Mouse (Mus musculus): ENCODE measurements around the gene Syce1. TPM values are rescaled to one million over a fixed set of nuclear protein-coding genes. Genes with fewer than 3 reads are reported as not detected.

Syce1 gene
- polyA plus RNA-seq, 1 experiment from 2014 or later = 0.36 TPM

DNA sequence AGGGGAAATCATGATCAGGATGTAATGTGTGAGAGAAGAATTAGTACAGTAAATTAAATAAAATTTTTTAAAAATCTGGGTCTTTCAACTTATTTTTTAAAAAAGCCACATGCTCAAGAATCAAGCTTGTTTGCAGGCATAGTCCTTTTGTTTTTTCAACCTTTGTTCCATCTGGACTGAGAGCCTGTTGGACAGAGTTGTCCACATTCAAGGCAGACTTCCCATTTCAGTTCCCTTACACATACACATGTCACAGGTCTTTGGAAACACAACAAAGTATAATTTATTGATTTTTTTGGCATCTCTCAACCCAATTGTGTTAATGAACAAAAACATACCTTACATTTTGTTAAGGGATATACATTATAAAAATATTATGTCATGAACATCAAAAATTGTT is 33.1 kb downstream of the Syce1 start:
- Histone ChIP-seq H3K4me3 (ENCODE audit: low read depth, low read length) (no peak overlapping the region), H3K27ac (ENCODE audit: low read length) (no peak overlapping the region), H3K27me3 (ENCODE audit: control insufficient read depth, insufficient read depth, low read depth, low read length) (no peaks in the 10 kb centered on the region), H3K4me1 (ENCODE audit: control insufficient read depth, insufficient read depth, low read length) (no peaks in the 10 kb centered on the region), H3K36me3 (ENCODE audit: control insufficient read depth, insufficient read depth, low read length) (no peaks in the 10 kb centered on the region), H3K4me2 (ENCODE audit: low read length) (no peak overlapping the region), H3K9me3 (replicated peaks; ENCODE audit: control insufficient read depth, low read length, poor library complexity, severe bottlenecking) (no peaks in the 10 kb centered on the region), H3K9ac (ENCODE audit: low read depth, low read length) (no peak overlapping the region)
- no peak for ATAC-seq

DNA sequence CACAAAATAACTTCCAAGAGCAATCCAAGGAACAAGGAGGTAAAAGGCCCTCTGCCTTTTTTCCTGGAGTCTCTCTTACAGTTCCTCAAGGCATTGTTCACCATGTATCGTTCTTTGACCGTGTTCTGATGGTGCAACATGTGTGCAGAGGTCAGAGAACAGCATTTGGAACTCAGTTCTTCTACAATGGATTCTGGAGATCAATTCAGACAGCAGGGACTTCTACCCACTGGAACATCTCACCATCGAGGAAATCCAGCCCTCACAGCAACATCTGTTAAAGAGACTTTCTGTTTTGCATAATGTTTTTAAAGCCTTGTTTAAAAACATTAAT is 38.9 kb downstream of the Syce1 start:
- H3K27ac ChIP-seq (ENCODE audit: low read length) = no peak overlapping the region
- H3K4me2 ChIP-seq (ENCODE audit: low read length) = no peak overlapping the region
- 87% methylated on average over 3 of the region's 3 CpGs for whole genome bisulfite sequencing
- no peak overlapping the region for H3K9ac ChIP-seq (ENCODE audit: low read depth, low read length)
- H3K27me3 ChIP-seq (ENCODE audit: control insufficient read depth, insufficient read depth, low read depth, low read length) = no peaks in the 10 kb centered on the region
- no peaks in the 10 kb centered on the region for H3K36me3 ChIP-seq (ENCODE audit: control insufficient read depth, insufficient read depth, low read length)
- no peak for ATAC-seq
- H3K9me3 ChIP-seq (replicated peaks; ENCODE audit: control insufficient read depth, low read length, poor library complexity, severe bottlenecking) = no peaks in the 10 kb centered on the region
- H3K4me1 ChIP-seq (ENCODE audit: control insufficient read depth, insufficient read depth, low read length) = no peaks in the 10 kb centered on the region
- H3K4me3 ChIP-seq (ENCODE audit: low read depth, low read length) = no peak overlapping the region

GRCm38 (mm10) chr7:140748116-140748826 is 39.4 kb downstream of the Syce1 start:
- no peak overlapping the region for H3K4me2 ChIP-seq (ENCODE audit: low read length)
- H3K9ac ChIP-seq (ENCODE audit: low read depth, low read length) = no peak overlapping the region
- WGBS = 89% methylated on average over 6 of the region's 6 CpGs
- no peaks in the 10 kb centered on the region for H3K9me3 ChIP-seq (replicated peaks; ENCODE audit: control insufficient read depth, low read length, poor library complexity, severe bottlenecking)
- no peak overlapping the region for H3K4me3 ChIP-seq (ENCODE audit: low read depth, low read length)
- H3K27me3 ChIP-seq (ENCODE audit: control insufficient read depth, insufficient read depth, low read depth, low read length) = no peaks in the 10 kb centered on the region
- no peaks in the 10 kb centered on the region for H3K36me3 ChIP-seq (ENCODE audit: control insufficient read depth, insufficient read depth, low read length)
- no peak for ATAC-seq
- no peaks in the 10 kb centered on the region for H3K4me1 ChIP-seq (ENCODE audit: control insufficient read depth, insufficient read depth, low read length)
- H3K27ac ChIP-seq (ENCODE audit: low read length) = no peak overlapping the region

DNA sequence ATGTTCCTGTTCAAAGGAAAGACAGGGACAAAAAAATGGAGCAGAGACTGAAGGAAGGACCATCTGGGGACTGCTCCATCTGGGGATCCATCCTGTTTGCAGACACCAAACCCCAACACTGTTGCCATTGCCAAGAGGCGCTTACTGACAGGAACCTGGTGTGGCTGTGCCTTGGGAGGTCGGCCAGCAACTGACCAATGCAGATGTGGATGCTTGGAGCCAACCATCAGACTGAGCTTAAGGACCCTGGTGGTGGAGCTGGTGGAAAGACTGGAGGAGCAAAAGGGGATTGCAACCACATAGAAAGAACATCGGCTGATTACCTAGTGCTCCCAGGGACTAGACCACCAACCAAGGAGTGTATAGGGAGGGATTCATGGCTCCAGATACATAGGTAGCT is 40.2 kb downstream of the Syce1 start:
- ATAC-seq = no peak
- Histone ChIP-seq H3K4me2 (ENCODE audit: low read length) (no peak overlapping the region), H3K27me3 (ENCODE audit: control insufficient read depth, insufficient read depth, low read depth, low read length) (no peaks in the 10 kb centered on the region), H3K27ac (ENCODE audit: low read length) (no peak overlapping the region), H3K9me3 (replicated peaks; ENCODE audit: control insufficient read depth, low read length, poor library complexity, severe bottlenecking) (no peaks in the 10 kb centered on the region), H3K36me3 (ENCODE audit: control insufficient read depth, insufficient read depth, low read length) (no peaks in the 10 kb centered on the region), H3K4me1 (ENCODE audit: control insufficient read depth, insufficient read depth, low read length) (no peaks in the 10 kb centered on the region), H3K9ac (ENCODE audit: low read depth, low read length) (no peak overlapping the region), H3K4me3 (ENCODE audit: low read depth, low read length) (no peak overlapping the region)
- 95% methylated on average over 3 of the region's 3 CpGs for WGBS

DNA sequence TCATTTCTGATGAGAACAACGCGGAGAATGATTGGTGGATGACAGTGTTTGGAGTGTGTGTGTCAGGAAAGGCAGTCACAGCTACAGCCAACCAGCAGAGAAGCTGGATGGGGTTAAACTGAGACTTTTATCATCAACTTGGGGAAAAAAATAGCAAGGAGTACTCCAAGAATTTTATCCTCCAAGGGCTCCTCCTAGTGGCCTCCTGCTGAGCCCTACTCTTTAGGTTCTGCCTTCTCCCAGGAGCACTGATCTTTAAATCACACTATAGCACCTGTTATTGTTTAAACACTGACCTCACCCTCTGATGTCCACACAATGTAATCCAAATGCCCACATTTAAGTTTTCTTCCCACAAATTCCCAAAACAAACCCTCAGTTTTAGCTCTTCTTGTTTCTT is 54.5 kb downstream of the Syce1 start:
- ATAC-seq = no peak
- no peaks in the 10 kb centered on the region for H3K36me3 ChIP-seq (ENCODE audit: control insufficient read depth, insufficient read depth, low read length)
- no peaks in the 10 kb centered on the region for H3K27me3 ChIP-seq (ENCODE audit: control insufficient read depth, insufficient read depth, low read depth, low read length)

More for the DNA sequence above, 54.5 kb downstream of the Syce1 start:
- no peak overlapping the region for H3K4me3 ChIP-seq (ENCODE audit: low read depth, low read length)
- no peak overlapping the region for H3K27ac ChIP-seq (ENCODE audit: low read length)
- 75% methylated on average over 2 of the region's 2 CpGs for WGBS
- H3K4me2 ChIP-seq (ENCODE audit: low read length) = no peak overlapping the region
- H3K4me1 ChIP-seq (ENCODE audit: control insufficient read depth, insufficient read depth, low read length) = no peaks in the 10 kb centered on the region
- H3K9me3 ChIP-seq (replicated peaks; ENCODE audit: control insufficient read depth, low read length, poor library complexity, severe bottlenecking) = no peaks in the 10 kb centered on the region; the same call in 1 of the 2 replicates
- H3K9ac ChIP-seq (ENCODE audit: low read depth, low read length) = no peak overlapping the region

Other genes starting within 250 kb of the Syce1 start
- not detected in 2 replicates for gene Olfr538, start 220.0 kb downstream of the Syce1 start, polyA plus RNA-seq (2015; fragmentation: Nextera tagmentation; extraction: Ambion mirVana)
- 0.03 TPM in 1 of 2 replicates, not detected in the other for gene Olfr46, start 186.6 kb downstream of the Syce1 start, polyA plus RNA-seq (2015; fragmentation: Nextera tagmentation; extraction: Ambion mirVana)
- not detected in 2 replicates for gene Olfr61, start 158.9 kb downstream of the Syce1 start, polyA plus RNA-seq (2015; fragmentation: Nextera tagmentation; extraction: Ambion mirVana)
- not detected in 2 replicates for gene Olfr53, start 141.4 kb downstream of the Syce1 start, polyA plus RNA-seq (2015; fragmentation: Nextera tagmentation; extraction: Ambion mirVana)
- gene Olfr539, start 127.9 kb downstream of the Syce1 start, polyA plus RNA-seq (2015; fragmentation: Nextera tagmentation; extraction: Ambion mirVana) = 0.03 TPM in 1 of 2 replicates, not detected in the other
- not detected in 2 replicates for gene Olfr45, start 105.9 kb downstream of the Syce1 start, polyA plus RNA-seq (2015; fragmentation: Nextera tagmentation; extraction: Ambion mirVana)
- gene Olfr541, start 90.6 kb downstream of the Syce1 start, polyA plus RNA-seq (2015; fragmentation: Nextera tagmentation; extraction: Ambion mirVana) = not detected in 2 replicates
- not detected in 2 replicates for gene Cyp2e1, start 24.1 kb downstream of the Syce1 start, polyA plus RNA-seq (2015; fragmentation: Nextera tagmentation; extraction: Ambion mirVana)
- 37.0 and 38.4 TPM in 2 replicates for gene Zfp941, start 34.3 kb upstream of the Syce1 start, polyA plus RNA-seq (2015; fragmentation: Nextera tagmentation; extraction: Ambion mirVana)
- gene Urah, start 47.2 kb upstream of the Syce1 start, polyA plus RNA-seq (2015; fragmentation: Nextera tagmentation; extraction: Ambion mirVana) = not detected in 2 replicates
- not detected in 2 replicates for gene Scgb1c1, start 57.7 kb upstream of the Syce1 start, polyA plus RNA-seq (2015; fragmentation: Nextera tagmentation; extraction: Ambion mirVana)
- gene Odf3, start 60.0 kb upstream of the Syce1 start, polyA plus RNA-seq (2015; fragmentation: Nextera tagmentation; extraction: Ambion mirVana) = not detected in 2 replicates
- gene Gm45785, start 68.5 kb upstream of the Syce1 start, polyA plus RNA-seq (2015; fragmentation: Nextera tagmentation; extraction: Ambion mirVana) = 0.39 TPM in 1 of 2 replicates, not detected in the other
- 107 TPM in 2 replicates for gene Ric8a, start 69.1 kb upstream of the Syce1 start, polyA plus RNA-seq (2015; fragmentation: Nextera tagmentation; extraction: Ambion mirVana)
- 33.3 and 40.0 TPM in 2 replicates for gene Bet1l, start 69.7 kb upstream of the Syce1 start, polyA plus RNA-seq (2015; fragmentation: Nextera tagmentation; extraction: Ambion mirVana)
- gene Psmd13, start 94.1 kb upstream of the Syce1 start, polyA plus RNA-seq (2015; fragmentation: Nextera tagmentation; extraction: Ambion mirVana) = 260 and 268 TPM in 2 replicates
- gene Sirt3, start 94.5 kb upstream of the Syce1 start, polyA plus RNA-seq (2015; fragmentation: Nextera tagmentation; extraction: Ambion mirVana) = 49.1 and 58.2 TPM in 2 replicates
- not detected in 2 replicates for gene Cox8b, start 112.6 kb upstream of the Syce1 start, polyA plus RNA-seq (2015; fragmentation: Nextera tagmentation; extraction: Ambion mirVana)
- 0.58 and 0.81 TPM in 2 replicates for gene Nlrp6, start 133.1 kb upstream of the Syce1 start, polyA plus RNA-seq (2015; fragmentation: Nextera tagmentation; extraction: Ambion mirVana)
- gene Pgghg, start 153.5 kb upstream of the Syce1 start, polyA plus RNA-seq (2015; fragmentation: Nextera tagmentation; extraction: Ambion mirVana) = 5.4 and 6.3 TPM in 2 replicates
- 0.29 and 1.3 TPM in 2 replicates for gene Ifitm5, start 162.4 kb upstream of the Syce1 start, polyA plus RNA-seq (2015; fragmentation: Nextera tagmentation; extraction: Ambion mirVana)
- not detected in 2 replicates for gene Gm45717, start 168.1 kb upstream of the Syce1 start, polyA plus RNA-seq (2015; fragmentation: Nextera tagmentation; extraction: Ambion mirVana)
- gene Ifitm2, start 168.1 kb upstream of the Syce1 start, polyA plus RNA-seq (2015; fragmentation: Nextera tagmentation; extraction: Ambion mirVana) = 118 and 129 TPM in 2 replicates
- gene Ifitm1, start 179.4 kb upstream of the Syce1 start, polyA plus RNA-seq (2015; fragmentation: Nextera tagmentation; extraction: Ambion mirVana) = 9.0 and 11.1 TPM in 2 replicates
- 28.2 and 37.3 TPM in 2 replicates for gene Ifitm3, start 222.9 kb upstream of the Syce1 start, polyA plus RNA-seq (2015; fragmentation: Nextera tagmentation; extraction: Ambion mirVana)
- gene Ifitm6, start 230.1 kb upstream of the Syce1 start, polyA plus RNA-seq (2015; fragmentation: Nextera tagmentation; extraction: Ambion mirVana) = 0.69 and 0.91 TPM in 2 replicates
- gene Gm17387, start 241.3 kb upstream of the Syce1 start, polyA plus RNA-seq (2015; fragmentation: Nextera tagmentation; extraction: Ambion mirVana) = not detected in 2 replicates